Mouse (Mus musculus): ENCODE measurements around the gene Cfc1. TPM values are rescaled to one million over a fixed set of nuclear protein-coding genes. Genes with fewer than 3 reads are reported as not detected.
"Not testable (repeated sequence)": the region's sequence is repeated elsewhere in the genome, so short reads cannot be mapped to it uniquely, and the experiment has no call there.

Cfc1 gene
- total RNA-seq (2021): not detected
- long read RNA-seq, experiment 1: 0 reads
- long read RNA-seq, experiment 2: 0 reads

- intact Hi-C loops (cut with DNase I); DNase-seq: not testable (repeated sequence)
Measured at GRCm38 (mm10) chr1:34535043-34535698, at the start of gene Cfc1. Cfc1 (plus strand) TSS chr1:34535648.

GRCm38 (mm10) chr1:34487383-34487782 is 48.1 kb upstream of the Cfc1 start:
- DNase-seq: no peak
- intact Hi-C loops (cut with DNase I): no loop called here

GRCm38 (mm10) chr1:34489852-34490541 is 45.5 kb upstream of the Cfc1 start:
- DNase-seq: no peak
- intact Hi-C loops (cut with DNase I): no loop called here

GRCm38 (mm10) chr1:34491480-34491879 is 44.0 kb upstream of the Cfc1 start:
- intact Hi-C loops (cut with DNase I): no loop called here
- DNase-seq: no peak

- intact Hi-C loops (cut with DNase I): loop anchor here (5.0 kb wide), 1 partner anchor 49 kb away; no protein-coding TSS in a partner anchor
- DNase-seq: no peak
Measured at GRCm38 (mm10) chr1:34502991-34503390, 32.5 kb upstream of the Cfc1 start.

- DNase-seq: no peak
- intact Hi-C loops (cut with DNase I): no loop called here
Measured at GRCm38 (mm10) chr1:34505307-34505706, 30.1 kb upstream of the Cfc1 start.

GRCm38 (mm10) chr1:34505970-34506551 is 29.4 kb upstream of the Cfc1 start:
- intact Hi-C loops (cut with DNase I): no loop called here
- no peak for DNase-seq

GRCm38 (mm10) chr1:34507986-34508385 is 27.5 kb upstream of the Cfc1 start:
- no peak for DNase-seq
- intact Hi-C loops (cut with DNase I): no loop called here

GRCm38 (mm10) chr1:34510575-34510981 is 24.9 kb upstream of the Cfc1 start:
- intact Hi-C loops (cut with DNase I): no loop called here
- DNase-seq: no peak

- peak; percentile 26 to 40 for DNase-seq
- intact Hi-C loops (cut with DNase I): no loop called here
Measured at GRCm38 (mm10) chr1:34511027-34511426, 24.4 kb upstream of the Cfc1 start.

GRCm38 (mm10) chr1:34513068-34513467 is 22.4 kb upstream of the Cfc1 start:
- intact Hi-C loops (cut with DNase I): no loop called here
- DNase-seq: no peak

- intact Hi-C loops (cut with DNase I): no loop called here
- no peak for DNase-seq
Measured at GRCm38 (mm10) chr1:34516595-34516994, 18.9 kb upstream of the Cfc1 start.

GRCm38 (mm10) chr1:34517297-34517696 is 18.2 kb upstream of the Cfc1 start:
- intact Hi-C loops (cut with DNase I); DNase-seq: not testable (repeated sequence)

- intact Hi-C loops (cut with DNase I); DNase-seq: not testable (repeated sequence)
Measured at GRCm38 (mm10) chr1:34517797-34518196, 17.7 kb upstream of the Cfc1 start.

GRCm38 (mm10) chr1:34518259-34518658 is 17.2 kb upstream of the Cfc1 start:
- no peak for DNase-seq
- intact Hi-C loops (cut with DNase I): no loop called here

GRCm38 (mm10) chr1:34522205-34522849 is 13.1 kb upstream of the Cfc1 start:
- intact Hi-C loops (cut with DNase I): no loop called here

GRCm38 (mm10) chr1:34522850-34523244 is 12.6 kb upstream of the Cfc1 start:
- intact Hi-C loops (cut with DNase I): no loop called here

More at GRCm38 (mm10) chr1:34522205-34522849, 13.1 kb upstream of the Cfc1 start:
- no peak for DNase-seq

GRCm38 (mm10) chr1:34523647-34524046 is 11.8 kb upstream of the Cfc1 start:
- no peak for DNase-seq
- intact Hi-C loops (cut with DNase I): no loop called here

More at GRCm38 (mm10) chr1:34522850-34523244, 12.6 kb upstream of the Cfc1 start:
- no peak for DNase-seq

- intact Hi-C loops (cut with DNase I); DNase-seq: not testable (repeated sequence)
Measured at GRCm38 (mm10) chr1:34534574-34534973, 874 bp upstream of the Cfc1 start.

GRCm38 (mm10) chr1:34536291-34536766 is 881 bp downstream of the Cfc1 start:
- DNase-seq: no peak
- intact Hi-C loops (cut with DNase I): no loop called here

Data from heart, postnatal 14 days (tissue).